Mouse (Mus musculus) cortical plate, adult 2 months (tissue): ENCODE measurements around the gene Tnik.

Experiments
- CTCF ChIP-seq: fragments of 200-500 bp; IDR thresholded peaks from 2 replicates; pipeline ENCODE4 v1.5.1; 2011; ENCODE audit warnings: mild to moderate bottlenecking, control low read depth, low read length; ENCODE audit not compliant: insufficient read depth; ENCODE audit errors: extremely low read depth
- POLR2A ChIP-seq: fragments of 200-500 bp; IDR thresholded peaks from 2 replicates; pipeline ENCODE4 v1.6.1; 2011; ENCODE audit warnings: mild to moderate bottlenecking, low read length, control low read depth; ENCODE audit not compliant: insufficient read depth; ENCODE audit errors: extremely low read depth

GRCm38 (mm10) chr3:28402221-28402620, 139.2 kb downstream of the Tnik start:
- TF ChIP-seq POLR2A (no peak), CTCF (no peak)
